In the genomic region with DNA sequence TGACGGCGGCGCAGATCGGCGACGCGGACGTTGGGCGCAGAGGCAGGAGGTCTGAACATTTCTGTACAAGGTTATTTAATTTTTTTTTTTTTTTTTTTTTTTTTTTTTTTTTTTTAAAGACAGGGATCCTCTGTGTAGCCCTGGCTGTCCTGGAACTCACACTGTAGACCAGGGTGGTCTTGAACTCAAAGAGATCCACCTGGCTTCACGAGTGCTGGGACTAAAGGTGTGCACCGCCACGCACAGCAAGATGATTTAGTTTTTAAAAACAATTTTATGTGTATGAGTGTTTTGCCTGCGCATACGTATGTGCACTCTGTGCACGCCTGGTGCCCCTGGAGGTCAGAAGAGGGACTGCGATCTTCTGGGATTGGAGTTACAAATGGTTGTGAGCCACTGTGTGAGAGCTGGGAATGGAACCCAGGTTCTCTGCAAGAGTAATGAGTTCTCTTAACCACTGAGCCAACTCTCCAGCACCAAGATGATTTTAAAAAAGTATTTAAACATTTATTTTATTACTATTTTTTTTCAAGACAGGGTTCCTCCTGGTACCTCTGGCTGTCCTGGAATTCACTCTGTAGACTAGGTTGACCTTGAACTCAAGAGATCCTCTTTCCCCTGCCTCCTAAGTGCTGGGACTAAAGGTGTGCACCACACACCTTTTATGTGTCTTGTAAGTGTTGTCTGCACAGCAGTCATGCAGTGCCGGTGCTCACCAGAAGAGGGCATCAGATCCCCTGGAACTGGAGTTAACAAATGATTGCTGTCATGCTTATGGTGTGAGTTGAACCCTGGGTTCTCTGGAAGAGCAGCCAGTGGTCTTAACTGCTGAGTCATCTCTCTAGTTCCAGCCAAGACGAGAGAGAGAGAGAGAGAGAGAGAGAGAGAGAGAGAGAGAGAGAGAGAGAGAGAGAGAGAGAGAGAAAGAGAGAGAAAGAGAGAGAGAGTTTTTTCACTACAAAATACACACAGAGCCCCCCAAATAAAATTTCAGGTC, we compare ENCODE assay signal across 8 mouse cellular contexts. TPM values are rescaled to one million over a fixed set of nuclear protein-coding genes. Genes with fewer than 3 reads are reported as not detected.
DNase-seq lines count a peak whose midpoint lies in the region; ATAC-seq and TF ChIP-seq lines count a peak whose summit lies in the region.

A gene (minus strand): TSS at position 51 of the 997 bp plus-strand sequence.

- H3K4me1 ChIP-seq in kidney, postnatal 0 days (replicated peaks; ENCODE audit: insufficient read depth, low read length) = no peaks in the 10 kb centered on the region
- no peaks in the 10 kb centered on the region for H3K4me1 ChIP-seq in kidney, embryonic 15.5 days
- H3K4me1 ChIP-seq in testis, adult 2 months (ENCODE audit: control insufficient read depth, insufficient read depth, low read length) = no peaks in the 10 kb centered on the region; the same call in 1 of the 2 replicates

- no peak within 1 kb of the TSS for H3K9ac ChIP-seq in kidney, postnatal 0 days (ENCODE audit: low read depth, low read length)
- H3K9ac ChIP-seq in kidney, embryonic 15.5 days = no peak within 1 kb of the TSS

- no peak within 1 kb of the TSS for H3K4me3 ChIP-seq in kidney, postnatal 0 days (replicated peaks; ENCODE audit: low read depth, low read length)
- H3K4me3 ChIP-seq in kidney, embryonic 15.5 days (replicated peaks) = no peak within 1 kb of the TSS
- H3K4me3 ChIP-seq in testis, adult 2 months (ENCODE audit: control insufficient read depth, low read depth, low read length) = peak within 1 kb of the TSS; percentile 19; the same call in 1 of the 2 replicates

- H3K4me2 ChIP-seq in kidney, postnatal 0 days (ENCODE audit: low read length) = no peak within 1 kb of the TSS
- no peak within 1 kb of the TSS for H3K4me2 ChIP-seq in kidney, embryonic 15.5 days

- 90% methylated on average over 18 of the region's 18 CpGs for WGBS in kidney, postnatal 0 days
- 89% methylated on average over 18 of the region's 18 CpGs for WGBS in kidney, embryonic 15.5 days

- TF ChIP-seq CTCF in kidney, postnatal 0 days (IDR thresholded peaks at IDR 0.05; ENCODE audit: low read depth) = peak; percentile 61
- TF ChIP-seq CTCF in testis, adult 2 months (IDR thresholded peaks at IDR 0.05; ENCODE audit: control insufficient read depth, insufficient read depth, insufficient replicate concordance, low read depth, low read length) = peak; percentile 71; the same call in 1 of the 2 replicates

- peak; percentile 49 to 82 for DNase-seq in adrenal gland, adult (ENCODE audit: inconsistent age in 2 of 2, low spot score in 1 of 2)
- DNase-seq in adrenal gland, adult 8-10 months = no peak
- peak; percentile 18 for DNase-seq in kidney, postnatal 0 days (ENCODE audit: low spot score)
- peak; percentile 93 for DNase-seq in R1 (ENCODE audit: low read depth, low spot score)
- peak; percentile 67 for DNase-seq in lung, postnatal 36 days

- 0 out of 2 replicates have a peak, but pooled peaks have one; percentile 21 for ATAC-seq in kidney, postnatal 0 days (replicated peaks; ENCODE audit: low FRiP score, low read depth)
- ATAC-seq in kidney, embryonic 15.5 days (replicated peaks; ENCODE audit: low FRiP score) = no peak
- peak; percentile 70 for ATAC-seq in granulocyte monocyte progenitor cell, adult 5-6 weeks (replicated peaks; ENCODE audit: poor library complexity, severe bottlenecking)

- H3K9me3 ChIP-seq in kidney, postnatal 0 days (replicated peaks; ENCODE audit: low read length) = no peaks in the 10 kb centered on the region
- no peaks in the 10 kb centered on the region for H3K9me3 ChIP-seq in kidney, embryonic 15.5 days (replicated peaks)

- no peaks in the 10 kb centered on the region for H3K27me3 ChIP-seq in kidney, postnatal 0 days (ENCODE audit: insufficient read depth, low read length)
- no peaks in the 10 kb centered on the region for H3K27me3 ChIP-seq in kidney, embryonic 15.5 days
- no peaks in the 10 kb centered on the region for H3K27me3 ChIP-seq in testis, adult 2 months (ENCODE audit: control insufficient read depth, insufficient read depth, low read length)

- no peak within 1 kb of the TSS for H3K27ac ChIP-seq in kidney, postnatal 0 days
- H3K27ac ChIP-seq in kidney, embryonic 15.5 days = no peak within 1 kb of the TSS
- no peak within 1 kb of the TSS for H3K27ac ChIP-seq in testis, adult 2 months (ENCODE audit: control insufficient read depth, insufficient read depth, low read depth, low read length)

- H3K36me3 ChIP-seq in kidney, postnatal 0 days (ENCODE audit: insufficient read depth, low read length) = no peaks in the 10 kb centered on the region
- no peaks in the 10 kb centered on the region for H3K36me3 ChIP-seq in kidney, embryonic 15.5 days
- H3K36me3 ChIP-seq in testis, adult 2 months (ENCODE audit: control insufficient read depth, insufficient read depth, low read length) = no peaks in the 10 kb centered on the region

- no peak for TF ChIP-seq POLR2A in testis, adult 2 months (IDR thresholded peaks at IDR 0.05; ENCODE audit: control insufficient read depth, low read depth, low read length)

RNA-seq across cellular contexts. Expression of the gene that starts here (rescaled TPM):
- total RNA-seq in adrenal gland, adult 8-10 months (2022) = not detected
- not detected in 2 replicates for polyA plus RNA-seq in kidney, postnatal 0 days (2015; fragmentation: Nextera tagmentation; extraction: Ambion mirVana)
- not detected in 2 replicates for polyA plus RNA-seq in kidney, embryonic 15.5 days (2015; fragmentation: Nextera tagmentation; extraction: Ambion mirVana)
- not detected in 2 replicates for total RNA-seq in granulocyte monocyte progenitor cell, adult 5-6 weeks (2014; fragmentation: Nextera tagmentation)
- not detected in 2 replicates for total RNA-seq in granulocyte monocyte progenitor cell, adult 5-6 weeks (2017)
- polyA plus RNA-seq in testis, adult 2 months (2012; rRNA removed) = 0.88 TPM in 1 of 2 replicates, not detected in the other

Comparison
In these comparisons a context has a peak if more than half of its experiments do, and no peak if none do; other contexts are left out.
1. Peak in DNase-seq and ATAC-seq in kidney, postnatal 0 days; RNA of the gene not detected or under 1 TPM.
2. Peak in ATAC-seq in granulocyte monocyte progenitor cell, adult 5-6 weeks; RNA of the gene not detected or under 1 TPM.